Mouse (Mus musculus): ENCODE measurements around the gene Gapvd1.

Gene Gapvd1

DNA sequence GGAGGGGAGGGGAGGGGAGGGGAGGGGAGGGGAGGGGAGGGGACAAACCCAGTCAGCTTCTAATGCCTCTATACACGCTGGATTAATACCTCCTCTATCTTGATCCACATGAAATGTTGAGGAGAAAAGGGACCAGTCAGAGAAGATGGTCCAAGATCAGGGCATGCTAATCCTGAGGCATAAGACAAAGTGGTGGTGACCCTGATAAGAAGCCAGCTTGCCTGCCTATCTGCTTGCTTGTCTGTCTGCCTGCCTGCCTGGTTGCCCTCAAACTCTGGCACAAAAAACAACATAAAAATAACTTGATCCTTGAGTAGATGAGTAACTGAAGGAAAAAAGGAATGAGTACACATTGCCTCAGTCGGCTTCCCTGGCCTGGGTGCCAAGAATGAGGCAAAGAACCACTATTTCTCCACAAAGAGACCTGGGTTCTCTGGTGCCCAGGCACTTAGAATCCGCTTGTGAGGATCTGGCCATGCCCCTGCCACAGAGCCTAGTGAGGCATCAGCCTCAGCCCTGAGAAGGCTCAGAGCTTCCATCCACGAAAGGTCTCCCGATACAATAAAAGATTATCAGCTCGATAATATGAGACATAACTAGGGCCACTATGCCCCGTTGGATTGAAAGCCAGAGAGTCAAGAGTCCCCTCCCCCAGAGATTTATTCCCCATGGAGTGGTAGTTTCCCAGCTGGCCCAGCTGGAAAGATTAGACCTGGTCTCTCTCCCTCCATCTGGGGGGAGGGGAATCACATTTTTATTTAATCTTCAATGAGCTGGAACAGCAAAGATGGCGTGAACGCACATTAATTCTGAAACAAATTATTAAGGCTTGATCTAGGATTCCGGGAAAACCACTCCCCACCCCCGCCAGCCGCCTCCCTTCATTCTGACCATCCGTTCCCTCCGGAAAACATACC, 119.5 kb downstream of the Gapvd1 start:
- DNase-seq (ENCODE audit: low spot score): no peak

GRCm38 (mm10) chr2:34632051-34632450, 123.0 kb downstream of the Gapvd1 start:
- no peak for DNase-seq (ENCODE audit: low spot score)

GRCm38 (mm10) chr2:34630445-34630844, 124.6 kb downstream of the Gapvd1 start:
- no peak for DNase-seq (ENCODE audit: low spot score)

GRCm38 (mm10) chr2:34629758-34630157, 125.3 kb downstream of the Gapvd1 start:
- DNase-seq (ENCODE audit: low spot score): no peak

DNA sequence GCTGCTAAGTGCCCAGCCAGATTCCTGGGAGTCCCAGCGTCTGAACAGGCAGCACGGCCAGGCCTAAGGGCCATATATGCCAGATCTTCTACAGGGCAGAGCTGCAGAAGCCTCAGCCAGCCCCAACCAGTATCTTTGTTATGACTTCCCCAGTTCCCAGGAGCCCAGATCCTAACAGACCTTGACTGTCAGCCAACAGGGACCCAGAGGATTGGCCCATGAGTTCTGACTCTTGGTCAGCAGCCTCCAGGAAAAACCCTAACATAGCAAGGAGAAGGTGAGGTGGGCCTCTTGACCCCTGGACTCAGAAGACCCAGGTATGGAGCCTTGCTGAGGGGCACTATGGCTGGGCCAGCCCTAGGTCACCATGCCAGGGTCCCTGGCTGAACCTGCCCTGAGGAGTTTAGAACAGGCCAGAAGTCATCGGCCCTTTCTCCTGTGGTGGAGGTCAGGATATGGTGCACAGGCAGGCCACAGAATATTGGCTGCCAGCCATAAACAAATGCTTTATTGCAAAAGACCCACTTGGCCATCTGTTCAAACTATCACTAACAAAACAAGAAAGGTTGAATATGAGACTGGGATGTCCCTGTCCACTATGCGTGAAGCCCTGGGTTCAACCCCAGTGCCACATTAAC, 126.0 kb downstream of the Gapvd1 start:
- DNase-seq (ENCODE audit: low spot score): no peak

- DNase-seq (ENCODE audit: low spot score): no peak
These were observed 127.5 kb downstream of the Gapvd1 start for GRCm38 (mm10) chr2:34627328-34628226.
